Mouse (Mus musculus): ENCODE results near the gene Kif2a. TPM values are rescaled to one million over a fixed set of nuclear protein-coding genes. Genes with fewer than 3 reads are reported as not detected.
"Not testable (repeated sequence)": the region's sequence is repeated elsewhere in the genome, so short reads cannot be mapped to it uniquely, and the experiment has no call there.

Kif2a gene
- total RNA-seq, 2 experiments from 2014 or later = 31.0 to 32.4 TPM

- peak; percentile 93 to 94 for DNase-seq
These were observed 85.4 kb downstream of the Kif2a start, which contains the start of gene Ipo11 for GRCm38 (mm10) chr13:106936256-106937137. TSS of gene Ipo11 (minus strand) at chr13:106936958.

- DNase-seq = no peak
These were observed 86.1 kb downstream of the Kif2a start for GRCm38 (mm10) chr13:106935871-106936255.

- DNase-seq = peak in 1 of 2 experiments; percentile 19
These were observed 92.7 kb downstream of the Kif2a start for GRCm38 (mm10) chr13:106929201-106929600.

GRCm38 (mm10) chr13:106928296-106928695 lies 93.6 kb downstream of the Kif2a start:
- no peak for DNase-seq

- DNase-seq = not testable (repeated sequence)
These were observed 96.0 kb downstream of the Kif2a start for GRCm38 (mm10) chr13:106925921-106926320.

- DNase-seq = peak in 1 of 2 experiments; percentile 51
These were observed 103.4 kb downstream of the Kif2a start for GRCm38 (mm10) chr13:106918322-106919050.

GRCm38 (mm10) chr13:106913125-106913736 lies 108.7 kb downstream of the Kif2a start:
- DNase-seq = no peak

GRCm38 (mm10) chr13:106910096-106910495 lies 111.8 kb downstream of the Kif2a start:
- no peak for DNase-seq

Other genes starting within 250 kb of the Kif2a start
- 10 to 100 TPM; 23.1 to 24.2 TPM for gene Ipo11, start 85.2 kb downstream of the Kif2a start, total RNA-seq (2021)
- gene Dimt1, start 75.0 kb downstream of the Kif2a start, total RNA-seq (2021) = 1 to 10 TPM; 7.0 TPM